Mouse (Mus musculus): ENCODE data around the gene Gsn.
A peak's percentile ranks its signal among the peaks of the same experiment; 100 is the strongest.

Gsn gene

GRCm38 (mm10) chr2:35325930-35326329 lies 69.8 kb downstream of the Gsn start:
- DNase-seq (ENCODE audit: low spot score in 2 of 2) = no peak

- no peak for DNase-seq (ENCODE audit: low spot score in 2 of 2)
These were observed 70.8 kb downstream of the Gsn start for GRCm38 (mm10) chr2:35326931-35327330.

GRCm38 (mm10) chr2:35327583-35327982 lies 71.4 kb downstream of the Gsn start:
- no peak for DNase-seq (ENCODE audit: low spot score in 2 of 2)

GRCm38 (mm10) chr2:35328064-35328792 lies 72.0 kb downstream of the Gsn start:
- no peak for DNase-seq (ENCODE audit: low spot score in 2 of 2)

- no peak for DNase-seq (ENCODE audit: low spot score in 2 of 2)
These were observed 72.9 kb downstream of the Gsn start for GRCm38 (mm10) chr2:35329061-35329460.

- no peak for DNase-seq (ENCODE audit: low spot score in 2 of 2)
These were observed 75.0 kb downstream of the Gsn start for GRCm38 (mm10) chr2:35331205-35331604.

- DNase-seq (ENCODE audit: low spot score in 2 of 2) = no peak
These were observed 77.5 kb downstream of the Gsn start for GRCm38 (mm10) chr2:35333670-35334069.

GRCm38 (mm10) chr2:35335620-35336019 lies 79.4 kb downstream of the Gsn start:
- no peak for DNase-seq (ENCODE audit: low spot score in 2 of 2)

- DNase-seq (ENCODE audit: low spot score in 2 of 2) = peak; percentile 94 to 97
These were observed 80.5 kb downstream of the Gsn start, which contains the start of gene Stom for GRCm38 (mm10) chr2:35336388-35337280. Gene Stom (minus strand): TSS chr2:35336976.

- no peak for DNase-seq (ENCODE audit: low spot score in 2 of 2)
These were observed 81.2 kb downstream of the Gsn start for GRCm38 (mm10) chr2:35337419-35337818.

- no peak for DNase-seq (ENCODE audit: low spot score in 2 of 2)
These were observed 81.9 kb downstream of the Gsn start for GRCm38 (mm10) chr2:35338036-35338435.

- DNase-seq (ENCODE audit: low spot score in 2 of 2) = no peak
These were observed 82.5 kb downstream of the Gsn start for GRCm38 (mm10) chr2:35338707-35339106.

GRCm38 (mm10) chr2:35342605-35343004 lies 86.4 kb downstream of the Gsn start:
- DNase-seq (ENCODE audit: low spot score in 2 of 2) = no peak

- DNase-seq (ENCODE audit: low spot score in 2 of 2) = no peak
These were observed 89.8 kb downstream of the Gsn start for GRCm38 (mm10) chr2:35345984-35346383.

- DNase-seq (ENCODE audit: low spot score in 2 of 2) = no peak
These were observed 93.0 kb downstream of the Gsn start for GRCm38 (mm10) chr2:35349184-35349583.
